Mouse (Mus musculus) kidney, adult 18-20 months (tissue): ENCODE data around the gene Hc.

Experiments used
- DNase-seq: peaks from one replicate; pipeline ENCODE4 v3.0.0; 2021

The Hc gene

GRCm38 (mm10) chr2:34976447-34976846, 84.8 kb downstream of the Hc start:
- no peak for DNase-seq

DNA sequence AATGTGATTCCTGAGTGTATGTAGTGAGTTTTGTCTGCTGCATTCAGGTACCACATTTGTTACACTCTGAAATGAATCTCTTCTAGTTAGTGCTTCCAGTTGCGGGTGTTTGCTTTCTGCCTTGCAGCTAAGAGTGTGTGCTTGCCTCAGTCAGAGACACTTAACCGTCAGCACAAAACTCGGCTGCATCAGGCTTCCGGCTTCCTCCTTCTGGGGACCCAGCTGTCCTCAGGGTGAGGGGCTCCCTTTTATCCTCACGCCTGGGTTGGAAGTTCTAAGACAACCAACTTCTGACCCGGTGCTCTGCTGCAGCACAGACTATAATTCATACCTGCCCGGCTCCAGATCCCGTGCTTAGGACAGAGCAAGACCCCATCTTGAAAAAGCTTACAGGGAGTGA, 88.2 kb downstream of the Hc start:
- no peak for DNase-seq

DNA sequence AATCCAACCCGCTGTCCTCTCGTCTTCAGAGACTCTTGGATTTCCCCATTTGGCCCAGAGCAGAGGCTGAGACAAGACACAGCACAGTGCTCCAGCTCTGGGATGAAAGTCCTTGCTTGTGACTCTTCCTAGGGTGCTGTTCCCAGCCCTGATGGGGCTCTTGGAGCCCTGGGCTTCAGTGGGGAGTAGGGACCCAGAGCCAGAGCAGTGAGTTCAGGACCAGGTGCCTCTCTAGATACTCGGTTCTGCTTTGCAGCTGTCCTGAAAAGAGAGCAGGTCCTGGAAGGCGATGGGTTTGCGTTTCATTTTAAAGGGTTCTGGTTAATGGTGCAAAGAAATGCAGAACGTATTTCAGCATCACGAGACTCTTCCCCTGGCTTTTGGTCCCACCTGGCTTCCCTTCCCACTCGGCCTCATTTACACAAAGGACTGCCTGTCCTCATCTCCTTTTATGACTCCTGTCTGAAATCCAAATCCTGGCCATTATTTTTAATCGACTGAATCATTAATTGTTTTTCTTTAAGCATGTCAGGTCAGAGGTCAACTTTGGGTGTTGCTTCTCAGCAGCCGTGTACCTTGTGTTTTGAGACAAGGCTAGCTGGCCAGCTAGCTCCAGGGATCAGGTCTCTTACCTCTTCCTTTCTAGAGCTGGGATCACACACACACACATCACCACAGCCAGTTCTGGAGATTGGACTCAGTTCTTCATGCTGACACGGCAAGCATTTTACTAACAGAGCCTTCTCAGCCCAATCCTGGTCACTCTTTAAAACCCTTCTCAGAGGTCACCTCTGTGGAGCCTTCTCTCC, 90.0 kb downstream of the Hc start:
- no peak for DNase-seq

GRCm38 (mm10) chr2:34970092-34970750, 91.0 kb downstream of the Hc start:
- DNase-seq: peak; percentile 87

DNA sequence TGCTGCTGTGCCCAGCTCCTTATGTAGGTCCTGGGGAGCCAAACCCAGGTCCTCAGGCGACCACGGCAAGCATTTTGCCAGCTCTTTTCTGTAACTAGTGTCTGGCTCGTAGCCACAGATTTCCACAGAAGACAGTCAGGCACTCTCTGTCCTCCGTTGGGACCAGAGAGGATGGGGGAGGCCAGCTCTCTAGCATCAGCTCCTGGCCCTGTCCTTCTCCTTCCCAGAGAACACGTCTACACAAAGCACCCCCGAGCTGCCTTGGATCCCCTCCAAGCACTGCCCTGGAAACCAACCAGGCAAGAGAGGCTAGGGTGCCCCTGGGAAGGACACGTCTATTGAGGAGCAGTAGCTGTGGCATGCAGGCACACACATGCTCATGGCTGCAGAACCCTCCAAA, 92.1 kb downstream of the Hc start:
- DNase-seq: no peak

DNA sequence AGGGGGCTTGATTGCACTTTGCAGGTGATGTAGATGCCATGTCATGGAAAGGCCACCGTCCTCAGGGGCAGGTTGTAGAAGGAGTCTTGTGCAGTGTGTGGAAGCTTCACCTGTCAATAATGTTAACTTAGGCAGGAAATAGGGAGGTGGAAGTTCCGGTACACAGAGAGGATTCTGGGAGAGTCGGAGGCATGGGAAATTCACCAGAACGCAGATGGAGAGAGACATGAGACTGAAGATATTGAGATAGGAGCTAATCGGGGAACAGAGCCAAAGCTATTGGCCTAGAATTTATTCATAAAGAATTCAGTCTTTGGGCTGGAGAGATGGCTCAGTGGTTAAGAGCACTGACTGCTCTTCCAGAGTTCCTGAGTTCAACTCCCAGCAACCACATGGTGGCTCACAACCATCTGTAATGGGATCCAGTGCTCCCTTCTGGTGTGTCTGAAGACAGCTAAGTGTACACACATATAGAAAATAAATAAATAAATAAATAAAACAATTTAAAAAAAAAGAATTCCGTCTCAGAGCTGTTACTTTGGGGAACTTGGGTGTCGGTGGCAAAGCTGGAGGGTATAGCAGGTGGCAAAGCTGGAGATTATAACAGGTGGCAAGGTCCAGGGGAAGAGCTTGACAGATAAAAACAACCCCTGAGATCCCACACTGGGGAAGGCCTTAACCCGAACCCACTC, 94.8 kb downstream of the Hc start:
- DNase-seq: no peak

DNA sequence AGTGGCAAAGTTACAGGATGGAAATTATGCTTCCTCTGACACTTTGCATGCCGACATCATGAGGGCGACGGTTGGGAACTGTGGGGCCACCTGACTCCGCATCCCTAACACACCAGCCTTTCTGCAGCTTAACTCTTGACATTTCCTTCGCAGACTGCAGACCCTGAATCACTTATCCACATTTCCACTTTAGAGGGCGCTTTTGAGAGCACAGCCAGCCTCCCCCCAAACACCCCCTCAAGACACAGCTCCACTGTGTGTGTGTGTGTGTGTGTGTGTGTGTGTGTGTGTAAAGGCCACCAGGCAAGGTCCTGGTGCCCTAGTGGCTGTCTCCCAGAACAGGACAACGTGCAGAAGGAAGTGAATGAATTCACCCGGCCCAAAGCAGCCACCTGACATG, 95.4 kb downstream of the Hc start:
- DNase-seq: no peak

- DNase-seq: no peak
These were observed 95.9 kb downstream of the Hc start for GRCm38 (mm10) chr2:34965293-34965692.

- DNase-seq: no peak
These were observed 96.6 kb downstream of the Hc start for GRCm38 (mm10) chr2:34964651-34965050.

GRCm38 (mm10) chr2:34964230-34964629, 97.0 kb downstream of the Hc start:
- DNase-seq: no peak

DNA sequence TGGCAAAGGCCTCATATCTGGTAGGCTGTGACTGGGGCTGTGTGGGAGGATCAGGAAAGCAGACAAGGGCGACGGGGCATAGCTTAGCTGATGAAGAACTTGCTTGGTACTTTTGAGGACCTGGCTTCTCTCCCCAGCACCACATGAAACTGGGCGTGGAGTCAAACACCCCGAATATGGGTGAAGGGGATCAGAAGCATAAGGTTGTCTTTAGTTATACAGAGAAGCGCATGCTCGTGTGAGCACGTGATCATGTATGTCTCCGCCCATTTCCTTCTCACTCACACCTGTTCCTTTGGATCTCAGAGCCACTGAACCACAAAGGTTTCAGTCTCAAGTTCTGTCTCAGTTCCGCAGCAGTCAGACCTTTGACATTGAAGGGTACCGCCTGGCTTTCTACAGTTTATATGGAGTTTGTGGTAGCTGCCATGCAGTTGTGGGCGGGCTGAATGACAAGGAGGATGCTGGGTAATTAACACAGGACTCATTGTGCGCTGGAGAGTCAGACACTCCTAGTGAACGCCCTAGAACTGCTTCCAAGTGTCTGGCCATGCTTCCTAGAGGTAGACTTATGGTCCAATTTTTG, 97.8 kb downstream of the Hc start:
- peak; percentile 56 for DNase-seq

DNA sequence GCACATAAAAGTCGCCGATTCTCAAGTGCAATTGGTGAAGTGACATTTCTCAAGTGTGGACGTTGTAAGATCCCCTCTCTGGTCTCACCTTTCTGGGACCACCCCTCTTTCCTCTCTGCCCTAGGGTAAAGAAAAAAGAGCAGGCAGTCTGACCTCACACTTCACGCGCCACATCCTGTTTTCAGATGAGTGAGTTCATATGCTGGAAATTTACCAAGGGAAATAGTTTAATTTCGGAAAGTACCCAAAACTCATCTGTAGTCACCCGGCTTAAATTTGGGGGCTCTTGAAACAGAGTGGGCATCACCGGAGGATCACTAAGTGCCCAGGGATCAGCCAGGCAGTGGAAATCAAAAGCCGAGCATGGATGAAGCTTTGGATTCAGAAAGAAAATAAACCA, 98.3 kb downstream of the Hc start:
- peak; percentile 19 for DNase-seq

GRCm38 (mm10) chr2:34962211-34962610, 99.0 kb downstream of the Hc start:
- DNase-seq: no peak

GRCm38 (mm10) chr2:34961481-34962036, 99.7 kb downstream of the Hc start, which contains the start of gene Traf1:
TSS of gene Traf1 (minus strand) at chr2:34961772.
- DNase-seq: peak; percentile 67

GRCm38 (mm10) chr2:34960966-34961365, 100.3 kb downstream of the Hc start:
- no peak for DNase-seq

DNA sequence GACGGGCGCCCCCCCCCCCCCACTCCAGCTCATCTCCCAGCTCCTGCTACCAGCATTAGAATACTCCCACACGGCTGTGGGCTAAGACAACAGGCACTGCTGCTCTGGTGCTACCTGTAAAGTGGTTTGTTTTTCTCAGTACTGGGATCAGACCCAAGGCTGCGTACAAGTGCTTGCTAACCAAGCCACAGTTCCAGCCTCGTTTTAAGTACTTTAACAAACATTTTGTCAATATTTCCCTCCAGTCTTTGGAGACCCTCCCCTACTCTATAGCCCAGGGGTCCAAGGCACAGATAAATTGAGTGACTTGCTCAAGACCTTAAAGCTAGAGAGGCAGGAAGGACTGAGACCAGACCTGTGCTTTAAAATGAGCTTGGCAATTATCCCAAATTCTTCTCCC, 100.8 kb downstream of the Hc start:
- DNase-seq: no peak

GRCm38 (mm10) chr2:34958582-34958981, 102.7 kb downstream of the Hc start:
- no peak for DNase-seq

DNA sequence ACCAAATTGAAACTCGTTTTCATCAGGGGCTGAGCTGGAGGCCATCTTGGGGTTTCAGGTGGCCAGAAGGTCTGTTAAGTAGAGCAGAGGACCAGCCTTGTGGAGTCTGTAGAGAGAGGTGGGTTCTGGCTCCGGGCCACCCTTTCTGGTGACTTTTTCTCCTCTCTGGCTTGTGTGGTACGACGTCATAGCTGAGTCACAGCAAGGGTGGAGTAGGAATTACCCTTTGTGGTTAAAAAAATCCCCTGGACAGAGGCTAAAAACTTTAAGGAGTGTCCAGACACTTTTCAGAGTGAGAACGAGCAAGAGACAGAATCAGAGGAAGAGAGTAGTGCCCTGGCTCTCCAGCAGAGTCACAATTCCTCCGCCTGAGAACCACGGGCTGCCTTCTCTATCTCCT, 103.2 kb downstream of the Hc start:
- no peak for DNase-seq

DNA sequence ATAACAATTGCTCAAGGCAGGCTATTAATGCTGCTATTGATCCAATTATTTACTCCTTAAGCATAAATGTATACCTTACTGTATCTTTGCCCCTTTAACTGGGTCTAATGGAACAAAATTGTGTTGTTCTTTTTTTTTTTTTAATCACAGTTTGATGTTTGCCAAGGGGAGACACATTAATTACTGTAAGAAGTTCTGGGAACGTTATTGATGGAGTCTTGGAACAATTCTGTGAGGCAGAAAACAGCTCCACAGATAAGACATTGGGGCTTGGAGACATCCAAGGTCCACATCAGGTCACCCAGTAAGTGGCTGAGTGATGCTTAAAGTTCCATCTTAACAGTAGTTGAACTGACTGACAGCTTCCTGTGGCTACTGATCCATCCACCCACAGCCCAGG, 103.8 kb downstream of the Hc start:
- DNase-seq: no peak

- DNase-seq: no peak
These were observed 104.3 kb downstream of the Hc start for GRCm38 (mm10) chr2:34956941-34957340.

DNA sequence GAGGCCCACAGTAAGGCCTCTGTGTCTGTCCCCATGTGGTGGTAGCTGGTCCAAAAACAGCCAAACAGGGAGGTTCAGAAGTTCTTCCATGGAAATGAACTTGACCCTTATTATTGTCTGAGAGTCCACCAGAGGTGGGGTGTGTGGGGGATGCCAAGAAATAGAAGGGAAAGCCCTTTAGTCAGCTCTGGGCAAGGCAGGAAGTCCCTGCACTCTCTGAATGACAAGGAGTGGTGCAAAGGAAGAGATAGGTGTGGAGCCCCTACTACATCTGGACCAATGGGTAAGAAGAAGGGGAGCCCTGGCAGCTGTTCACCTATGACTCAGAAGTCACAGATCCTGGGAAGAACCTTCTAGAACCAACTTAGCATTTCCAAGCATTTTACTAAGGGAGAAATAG, 106.9 kb downstream of the Hc start:
- no peak for DNase-seq

DNA sequence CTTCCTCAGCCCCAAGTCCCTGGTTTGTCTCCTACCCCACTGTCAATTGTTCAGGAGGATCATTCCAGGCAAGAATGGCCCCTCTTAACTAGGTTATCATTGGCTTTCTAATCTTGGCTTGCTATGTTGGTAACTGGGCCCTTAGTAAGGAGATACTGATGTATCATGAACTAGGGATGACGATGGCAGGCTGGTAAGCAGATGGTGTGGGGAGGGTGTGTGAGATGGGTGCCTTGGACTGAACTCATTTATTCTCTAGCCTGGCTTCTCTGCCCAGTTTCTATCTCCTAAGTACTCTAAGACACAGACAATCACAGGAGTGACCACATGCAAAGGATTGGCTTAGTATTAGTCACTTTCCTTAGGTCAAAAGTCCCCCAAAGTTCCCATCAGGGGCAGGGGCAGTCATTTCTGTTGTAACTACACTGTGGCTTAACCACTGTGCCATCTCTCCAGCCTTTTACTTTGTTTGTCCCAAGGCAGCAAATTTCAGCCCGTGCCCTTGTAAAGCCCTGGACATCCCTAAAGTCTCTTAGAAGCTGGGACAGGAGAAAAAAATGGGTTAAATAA, 107.6 kb downstream of the Hc start:
- DNase-seq: no peak

DNA sequence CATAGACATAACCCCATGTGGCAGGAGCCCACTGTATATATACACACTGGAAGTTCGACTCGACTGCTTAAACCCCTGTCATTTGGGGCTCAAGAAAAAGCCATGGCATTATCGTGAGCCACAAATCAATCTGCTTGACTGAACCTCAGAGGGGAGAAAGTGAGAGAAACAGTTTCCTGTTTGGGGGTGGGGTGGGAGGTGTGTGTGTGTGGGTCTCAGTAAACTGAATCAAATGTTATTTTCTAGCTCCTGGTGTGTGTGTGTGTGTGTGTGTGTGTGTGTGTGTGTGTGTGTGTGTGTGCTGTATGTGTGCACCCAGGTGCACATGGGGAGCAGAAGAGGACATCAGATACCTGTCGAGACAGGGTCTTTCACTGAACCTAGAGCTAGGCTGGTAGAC, 108.2 kb downstream of the Hc start:
- no peak for DNase-seq
